Mouse (Mus musculus): ENCODE results near the gene Olfr661. TPM values are rescaled to one million over a fixed set of nuclear protein-coding genes. Genes with fewer than 3 reads are reported as not detected.

Gene Olfr661
- total RNA-seq (2017) = not detected in 2 replicates

DNA sequence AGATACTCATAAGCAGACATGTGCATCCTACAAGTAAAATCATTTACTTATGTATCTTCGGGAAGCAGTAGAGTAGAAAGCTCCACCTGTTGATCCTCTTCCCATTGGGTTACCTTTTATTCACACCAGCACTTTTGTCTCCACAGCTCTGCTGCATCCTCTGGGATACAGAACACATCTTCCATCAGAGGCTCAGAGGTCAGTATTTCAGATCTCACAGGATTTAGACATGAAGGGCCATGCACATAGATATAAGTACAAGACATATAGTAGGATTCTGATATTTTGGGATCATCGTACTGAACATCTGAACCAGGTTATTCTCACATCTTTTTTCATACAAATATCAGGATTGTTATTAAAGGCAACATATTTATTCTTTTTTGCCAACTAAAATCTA lies at the start of gene Olfr661:
Olfr661 (plus strand) TSS at position 301 of the 400 bp plus-strand sequence.
- no peak for ATAC-seq (replicated peaks in 1 of 2; ENCODE audit: insufficient read depth in 1 of 2, low FRiP score in 2 of 2, low TSS enrichment in 1 of 2, low read depth in 1 of 2, poor library complexity in 2 of 2, severe bottlenecking in 2 of 2)

DNA sequence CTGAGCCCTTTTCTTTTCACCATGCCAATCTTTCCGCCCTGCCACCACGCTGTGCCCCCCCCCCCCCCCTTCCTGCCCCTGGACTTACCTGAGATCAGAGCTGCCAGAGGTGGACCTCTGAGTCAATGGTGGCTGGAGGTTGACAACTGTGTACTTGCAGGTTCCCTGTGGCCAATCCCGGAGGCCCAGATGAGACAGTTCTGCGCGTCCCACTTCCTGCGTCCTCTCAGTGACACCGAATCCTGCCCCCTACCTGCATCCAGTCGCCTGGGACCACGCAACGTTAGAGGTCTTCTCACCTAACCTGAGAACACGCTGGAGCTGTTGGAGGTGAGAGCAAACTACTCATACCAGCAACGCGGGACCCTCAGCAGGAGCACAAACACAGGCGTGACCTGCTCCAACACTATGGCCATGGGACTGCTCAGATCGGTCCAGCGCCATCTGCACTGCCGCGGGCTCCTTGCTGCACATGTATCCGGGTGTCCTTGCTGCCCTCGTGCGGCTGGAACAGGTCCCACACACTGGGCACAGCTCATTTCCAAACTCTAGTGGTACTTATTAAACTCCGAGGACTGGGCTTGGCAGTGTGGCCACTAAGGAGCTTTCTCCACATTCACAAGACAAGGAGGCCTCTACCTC lies 39.3 kb upstream of the Olfr661 start, which contains the start of gene Olfr658:
Olfr658 (minus strand) TSS at position 465 of the 642 bp plus-strand sequence.
- ATAC-seq (replicated peaks in 1 of 2; ENCODE audit: insufficient read depth in 1 of 2, low FRiP score in 2 of 2, low TSS enrichment in 1 of 2, low read depth in 1 of 2, poor library complexity in 2 of 2, severe bottlenecking in 2 of 2) = peak; percentile 100

DNA sequence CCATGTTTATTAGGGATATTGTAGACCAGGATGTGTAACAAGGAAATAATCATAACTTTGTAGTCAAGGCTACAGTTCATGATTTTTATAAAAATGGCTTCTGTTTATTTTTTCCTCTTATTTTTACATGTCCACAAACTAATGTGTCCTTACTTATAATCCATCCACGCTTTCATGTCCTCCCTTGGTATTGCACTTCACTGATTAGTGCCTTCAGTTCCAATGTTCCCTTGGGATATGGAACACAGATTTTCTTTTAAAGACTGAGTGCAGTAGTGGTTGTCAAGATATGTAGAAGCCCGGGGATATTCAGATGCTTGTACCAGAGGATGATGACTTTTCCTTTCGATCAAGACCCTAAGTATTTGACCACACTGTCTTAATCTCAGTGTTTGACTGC lies 19.8 kb upstream of the Olfr661 start, which contains the start of gene Olfr659:
Olfr659 (plus strand) TSS at position 301 of the 400 bp plus-strand sequence.
- ATAC-seq (replicated peaks in 1 of 2; ENCODE audit: insufficient read depth in 1 of 2, low FRiP score in 2 of 2, low TSS enrichment in 1 of 2, low read depth in 1 of 2, poor library complexity in 2 of 2, severe bottlenecking in 2 of 2) = no peak

Other genes with a start within 250 kb of the Olfr661 start
- 57.1 and 71.2 TPM in 2 replicates for gene Trim30a, start 221.3 kb upstream of the Olfr661 start, total RNA-seq (2017)
- gene Trim30d, start 178.7 kb upstream of the Olfr661 start, total RNA-seq (2017) = 30.3 and 43.8 TPM in 2 replicates
- gene Olfr651, start 136.4 kb upstream of the Olfr661 start, total RNA-seq (2017) = not detected in 2 replicates
- gene Olfr652, start 125.6 kb upstream of the Olfr661 start, total RNA-seq (2017) = not detected in 2 replicates
- gene Olfr653, start 109.2 kb upstream of the Olfr661 start, total RNA-seq (2017) = not detected in 2 replicates
- gene Olfr654, start 99.5 kb upstream of the Olfr661 start, total RNA-seq (2017) = not detected in 2 replicates
- not detected in 2 replicates for gene Olfr655, start 84.7 kb upstream of the Olfr661 start, total RNA-seq (2017)
- gene Olfr656, start 72.5 kb upstream of the Olfr661 start, total RNA-seq (2017) = not detected in 2 replicates
- not detected in 2 replicates for gene Olfr657, start 61.7 kb upstream of the Olfr661 start, total RNA-seq (2017)
- gene Olfr658, start 39.2 kb upstream of the Olfr661 start, total RNA-seq (2017) = 0.45 and 0.81 TPM in 2 replicates
- not detected in 2 replicates for gene Olfr659, start 19.7 kb upstream of the Olfr661 start, total RNA-seq (2017)
- not detected in 2 replicates for gene Usp17le, start 91.0 kb downstream of the Olfr661 start, total RNA-seq (2017)
- gene Usp17lb, start 156.1 kb downstream of the Olfr661 start, total RNA-seq (2017) = not detected in 2 replicates
- not detected in 2 replicates for gene Usp17la, start 170.5 kb downstream of the Olfr661 start, total RNA-seq (2017)
- gene Olfr665, start 191.5 kb downstream of the Olfr661 start, total RNA-seq (2017) = not detected in 2 replicates
- not detected in 2 replicates for gene Olfr666, start 209.5 kb downstream of the Olfr661 start, total RNA-seq (2017)
- gene Olfr667, start 235.0 kb downstream of the Olfr661 start, total RNA-seq (2017) = not detected in 2 replicates
- gene Olfr668, start 241.6 kb downstream of the Olfr661 start, total RNA-seq (2017) = not detected in 2 replicates
- not detected in 2 replicates for gene Olfr669, start 247.7 kb downstream of the Olfr661 start, total RNA-seq (2017)